Mouse (Mus musculus) thymus, postnatal 0 days (tissue): Measurements from ENCODE around the gene Sgms1. TPM values are rescaled to one million over a fixed set of nuclear protein-coding genes. Genes with fewer than 3 reads are reported as not detected.

Source experiments
- DNase-seq: peaks from one replicate; pipeline ENCODE4 v3.0.0-alpha.2; 2015; ENCODE audit warnings: low spot score
- polyA plus RNA-seq: library from polyadenylated mRNA; unstranded; fragments of >200 nt; fragmentation: Nextera tagmentation; extraction: Ambion mirVana; gene quantifications from 2 replicates; pipeline ENCODE4 v1.2.1, GENCODE M21; 2015

Sgms1 gene
- polyA plus RNA-seq, 1 experiment from 2014 or later, result 5.3 TPM

DNA sequence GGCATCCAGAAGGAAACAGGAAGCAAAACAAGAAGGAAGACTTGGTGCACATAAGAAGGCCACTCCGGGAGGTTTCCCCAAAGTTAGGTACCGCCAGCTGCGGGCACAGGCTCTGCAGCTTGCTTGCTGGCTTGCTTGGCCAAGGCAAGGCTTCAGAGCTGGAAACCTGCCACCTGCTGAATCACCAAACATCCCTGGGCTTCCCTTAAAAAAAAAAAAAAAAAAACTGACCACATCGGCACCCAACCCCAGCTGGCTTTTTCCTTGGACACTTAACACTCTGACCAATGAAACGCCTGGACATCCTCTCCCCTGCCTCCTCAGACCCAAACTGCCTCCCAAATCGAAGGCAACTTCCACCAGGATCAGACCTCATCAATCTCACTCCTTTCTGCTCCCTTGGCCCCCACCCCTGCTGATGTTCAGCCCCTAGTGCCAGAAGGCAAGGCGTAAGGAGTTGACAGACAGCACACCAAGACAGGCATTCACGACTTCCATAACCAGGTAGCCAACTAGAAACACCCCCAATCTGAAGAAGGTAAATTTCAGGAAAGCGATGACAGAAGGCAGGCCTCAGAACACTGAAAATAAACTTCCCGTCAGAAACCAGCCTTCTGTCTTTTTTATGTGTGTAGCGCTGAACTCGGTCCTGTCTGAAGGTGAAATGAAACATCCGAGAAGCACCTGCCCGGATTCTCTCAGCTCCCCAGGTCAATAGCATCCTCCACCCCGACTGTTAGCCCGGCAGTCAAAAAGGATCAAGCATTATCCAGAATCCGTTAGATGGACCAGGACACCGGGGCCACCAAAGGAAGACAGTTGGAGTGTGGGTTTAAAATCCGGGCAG is 2.7 kb downstream of the Sgms1 start:
- DNase-seq, result no peak

DNA sequence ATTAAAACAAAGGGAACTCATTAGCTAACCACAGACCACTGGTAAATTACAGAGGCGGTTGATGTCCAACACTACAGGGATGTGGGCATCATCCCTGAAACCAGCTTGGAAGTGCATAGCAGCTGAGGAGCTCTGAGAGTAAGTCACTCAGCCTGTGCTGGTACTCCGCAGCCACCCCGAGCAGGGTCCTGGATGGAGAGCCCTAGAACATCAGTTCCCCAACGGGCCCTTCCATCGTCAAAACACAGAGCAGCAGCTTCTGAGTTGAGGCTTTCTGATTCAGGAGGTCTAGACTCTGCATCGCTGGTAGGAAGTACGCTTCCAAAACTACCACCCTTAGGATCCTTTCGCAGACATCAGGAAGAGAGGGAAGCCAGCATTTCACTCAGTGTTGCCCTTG is 5.8 kb downstream of the Sgms1 start:
- no peak for DNase-seq

DNA sequence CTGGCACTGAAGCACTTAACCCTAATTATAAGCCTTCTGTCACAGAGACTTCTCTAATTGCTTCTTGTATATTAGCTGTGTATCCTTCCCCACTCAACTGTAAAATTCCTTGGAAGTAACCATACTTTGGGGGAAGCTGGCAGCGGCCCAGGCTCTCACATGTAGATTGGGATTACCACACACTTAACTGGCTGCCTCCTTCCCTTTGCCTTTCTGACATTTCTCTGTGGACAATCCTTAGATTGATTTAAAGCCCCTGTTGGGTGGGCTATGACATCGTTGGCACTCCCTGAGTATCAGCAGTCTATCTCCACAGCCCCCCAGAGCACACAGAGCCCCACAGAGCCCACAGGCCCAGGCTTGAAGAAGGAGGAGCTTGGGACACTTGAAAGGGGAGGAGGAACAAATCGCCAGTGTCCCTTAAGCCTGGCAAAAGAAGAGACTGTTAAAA is 8.0 kb downstream of the Sgms1 start:
- DNase-seq, result no peak

DNA sequence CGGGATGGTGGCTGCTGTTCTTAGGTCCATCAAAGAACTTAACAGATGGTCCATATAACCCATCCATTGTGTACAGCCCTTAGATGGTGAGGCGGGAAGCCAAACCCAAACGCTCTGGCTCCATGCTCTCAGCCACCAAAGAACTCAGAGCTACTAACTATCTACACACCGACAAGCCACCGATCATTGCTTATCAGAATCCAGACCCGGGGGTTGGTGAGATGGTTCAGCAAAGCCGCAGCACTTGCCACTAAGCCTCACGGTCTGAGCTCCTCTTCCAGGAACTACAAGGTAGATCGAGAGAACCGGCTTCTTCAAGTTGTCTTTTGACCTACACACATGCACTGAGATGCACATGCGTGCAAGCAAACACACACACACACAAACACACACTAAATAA is 8.8 kb downstream of the Sgms1 start:
- no peak for DNase-seq

DNA sequence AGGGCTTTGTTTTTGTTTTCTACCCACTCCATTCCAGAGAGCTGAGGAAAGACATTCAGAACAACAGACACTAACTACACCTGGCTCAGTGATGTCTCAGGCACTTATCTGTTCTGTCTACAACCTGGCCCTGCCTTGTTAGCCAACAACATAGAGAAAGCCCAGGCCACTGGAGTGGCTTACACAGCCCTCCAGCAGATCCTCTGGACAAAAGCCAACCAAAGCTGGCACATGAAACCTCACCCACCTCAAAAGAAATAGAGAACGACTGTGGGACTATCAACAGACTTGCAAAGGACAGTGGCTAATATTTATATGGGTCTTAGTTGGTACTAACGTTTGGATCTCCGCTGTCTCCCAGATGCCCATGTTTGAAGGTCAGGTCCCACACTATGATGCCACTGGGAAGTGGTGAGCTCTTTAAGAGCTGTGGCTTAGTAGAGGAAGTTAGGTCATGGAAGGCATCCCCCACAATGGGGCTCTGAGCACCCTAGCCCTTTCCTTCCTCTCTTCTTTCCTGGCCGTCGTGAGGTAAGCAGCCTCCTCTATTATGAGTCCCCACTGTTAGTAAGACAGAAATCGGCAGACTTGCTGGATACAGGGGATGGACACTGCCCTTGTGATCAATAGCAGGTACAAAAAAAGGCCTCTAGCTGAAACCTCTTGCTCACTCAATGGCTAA is 10.1 kb downstream of the Sgms1 start:
- DNase-seq, result peak; percentile 24

DNA sequence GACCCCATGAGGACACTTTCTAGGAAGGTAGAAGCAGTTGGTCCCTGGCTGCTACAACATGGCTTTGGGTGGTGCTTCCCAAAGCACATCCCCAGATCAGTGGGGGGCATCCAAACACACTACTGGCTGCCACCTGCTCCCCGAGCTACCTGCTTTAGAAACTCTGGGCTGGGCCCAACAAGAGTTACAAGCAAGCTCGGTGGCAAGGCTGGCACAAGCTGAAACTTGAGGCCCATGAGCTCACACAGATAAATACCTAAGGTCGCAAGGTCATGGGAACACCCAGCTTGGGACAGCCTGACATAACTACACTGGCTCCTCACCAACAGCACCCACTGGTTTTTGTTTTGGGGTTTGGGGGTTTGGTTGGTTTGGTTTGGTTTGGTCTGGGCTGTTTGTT is 10.9 kb downstream of the Sgms1 start:
- DNase-seq, result no peak

DNA sequence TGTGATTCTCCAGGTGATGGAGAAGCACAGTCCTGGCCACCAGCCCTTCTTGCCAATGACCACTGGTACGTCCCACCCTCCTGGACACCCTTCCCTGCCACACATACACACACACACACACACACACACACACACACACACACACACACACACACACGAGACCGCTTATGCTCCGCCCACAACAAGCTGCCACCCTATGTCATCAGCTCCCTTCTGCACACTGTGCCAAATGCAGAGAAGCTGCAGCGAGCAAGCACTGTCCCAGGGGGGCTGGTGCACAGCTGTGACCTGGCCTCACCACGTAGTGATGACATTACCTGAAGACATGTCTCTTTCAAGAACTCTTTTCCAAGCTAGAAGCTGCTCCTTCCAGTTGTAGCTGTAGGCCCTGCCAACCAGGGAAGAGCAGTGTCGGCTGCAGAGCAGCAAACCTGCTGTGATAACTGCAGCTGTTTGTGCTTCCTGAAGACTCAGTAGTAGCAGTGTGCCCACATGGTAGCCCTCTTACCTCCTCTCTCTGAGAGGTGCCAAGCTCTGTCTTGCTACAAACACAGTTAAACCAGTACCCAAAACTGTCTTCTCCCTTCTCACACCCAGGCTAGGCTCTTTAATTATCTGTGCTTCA is 11.7 kb downstream of the Sgms1 start:
- peak; percentile 54 for DNase-seq

DNA sequence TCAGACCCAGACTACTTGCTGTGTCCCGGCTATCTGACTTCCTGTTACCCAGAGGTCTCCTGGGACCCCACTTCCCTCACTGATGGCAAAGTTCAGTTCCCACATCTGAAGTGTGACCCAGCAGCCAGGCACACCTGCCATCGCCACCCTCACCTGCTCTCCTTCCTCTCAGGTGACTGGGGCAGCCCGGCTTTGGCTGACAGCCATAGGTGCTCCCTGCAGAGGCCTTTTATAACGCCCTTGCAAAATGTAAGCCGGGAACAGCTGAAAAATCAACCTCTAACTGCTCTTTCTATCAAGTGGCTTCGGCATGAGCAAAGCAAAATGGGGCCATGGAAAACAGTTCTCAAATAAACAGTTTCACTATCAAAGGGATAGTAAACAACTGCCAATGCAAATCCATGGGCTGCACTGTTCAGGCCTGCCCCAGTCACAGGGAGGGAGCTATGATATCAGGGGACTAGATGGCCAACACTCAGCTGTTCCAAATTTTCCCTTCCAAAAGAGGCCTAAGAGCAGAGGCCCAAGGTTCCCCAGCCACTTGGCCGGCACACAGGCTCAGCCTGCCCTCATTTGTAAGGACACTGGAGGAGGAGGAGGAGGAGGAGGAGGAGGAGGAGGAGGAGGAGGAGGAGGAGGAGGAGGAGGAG is 12.5 kb downstream of the Sgms1 start:
- peak; percentile 23 for DNase-seq

DNA sequence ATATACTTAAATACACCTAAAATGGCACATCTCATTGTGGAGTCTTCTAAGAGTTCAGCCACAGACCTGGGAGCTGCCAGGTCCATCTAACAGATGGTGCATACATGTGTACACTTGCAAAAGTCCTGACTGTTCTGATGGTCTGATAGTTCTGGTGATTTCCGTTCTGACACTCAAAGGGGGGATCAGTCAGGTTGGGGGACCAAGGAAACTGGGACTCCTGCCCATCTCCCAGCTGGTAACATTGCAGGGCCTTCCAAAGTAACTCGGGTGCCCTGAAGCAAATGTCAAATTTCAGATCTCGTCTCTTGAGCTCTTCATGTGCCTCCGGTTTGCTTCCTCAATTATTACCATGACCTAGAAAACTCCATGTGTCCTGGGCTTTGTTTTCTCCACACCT is 13.5 kb downstream of the Sgms1 start:
- no peak for DNase-seq

DNA sequence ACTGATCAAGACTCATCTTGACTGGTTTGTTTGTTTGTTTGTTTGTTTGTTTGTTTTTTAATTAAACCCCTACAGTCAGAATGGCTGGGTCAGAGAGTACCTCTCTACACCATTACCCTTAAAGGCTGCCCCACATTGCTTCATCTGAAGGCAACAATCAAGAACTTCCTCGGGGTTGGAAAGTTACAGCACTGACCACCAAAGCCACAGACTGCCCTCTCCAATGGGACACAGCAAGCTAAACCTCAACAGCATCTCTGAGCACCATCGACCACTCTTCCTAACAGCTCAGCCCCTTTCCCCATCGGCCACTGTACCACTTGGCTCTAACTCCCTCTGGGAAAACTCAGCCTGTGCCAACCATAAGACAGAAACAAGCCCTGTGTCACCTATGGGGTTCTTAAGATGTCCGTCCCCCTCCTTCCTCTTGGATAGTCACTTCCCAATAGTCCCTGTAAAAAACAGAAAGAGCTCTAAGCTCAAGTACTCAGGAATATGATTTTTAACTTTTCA is 14.0 kb downstream of the Sgms1 start:
- no peak for DNase-seq

DNA sequence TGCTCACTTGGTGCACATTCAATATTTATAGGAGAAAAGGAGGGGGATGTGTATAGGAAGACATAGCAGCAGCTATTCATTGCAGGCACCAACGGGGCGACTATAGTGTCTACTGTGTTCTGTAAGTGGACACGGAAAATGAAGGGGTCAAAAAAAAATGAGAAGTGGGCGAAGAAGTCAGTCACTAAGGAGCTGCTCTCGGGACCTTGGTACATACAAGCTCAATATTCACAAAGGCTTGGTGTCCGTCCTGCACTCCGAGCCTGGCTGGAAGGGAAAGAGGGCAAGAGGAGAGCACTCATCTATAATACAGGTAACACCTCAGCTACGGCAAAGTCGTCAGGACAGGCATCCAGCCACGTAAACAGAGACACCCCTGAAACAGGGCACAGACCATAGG is 14.8 kb downstream of the Sgms1 start:
- no peak for DNase-seq

DNA sequence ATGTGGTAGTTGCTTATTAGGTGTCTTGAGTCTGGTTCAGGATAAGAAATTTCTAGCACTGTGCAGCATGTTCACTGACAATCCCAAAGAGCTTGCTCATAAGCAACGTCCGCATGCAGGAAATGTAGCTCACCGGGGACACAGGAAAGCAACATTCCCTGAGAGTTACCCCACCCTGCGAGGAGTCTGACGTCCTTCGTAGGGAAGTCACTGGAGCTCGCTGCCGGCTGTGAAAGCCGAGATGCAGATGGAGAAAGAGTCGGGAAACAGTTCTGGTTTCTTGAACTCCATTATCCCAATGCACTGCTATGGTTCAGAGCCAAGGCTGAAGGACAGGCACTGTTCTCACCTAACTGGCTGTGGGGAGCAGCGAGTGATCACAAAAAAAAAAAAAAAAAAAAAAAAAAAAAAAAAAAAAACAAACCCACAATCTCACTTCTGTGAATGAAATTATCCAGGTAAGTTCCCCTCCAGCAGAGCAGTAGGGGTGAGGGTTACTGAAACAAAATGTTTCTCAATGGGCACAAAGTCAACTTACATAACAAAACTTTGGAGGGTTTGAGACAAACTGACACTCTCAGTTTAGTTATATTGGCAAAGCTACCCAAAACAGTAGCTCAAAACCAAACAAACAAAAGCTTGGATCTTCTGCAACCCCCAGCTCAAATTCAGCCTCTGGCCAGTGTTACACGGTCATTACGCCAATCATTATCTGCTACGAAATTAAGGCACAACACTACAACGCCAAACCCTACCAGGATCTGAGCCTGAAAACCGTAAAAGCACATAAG is 15.5 kb downstream of the Sgms1 start:
- no peak for DNase-seq

DNA sequence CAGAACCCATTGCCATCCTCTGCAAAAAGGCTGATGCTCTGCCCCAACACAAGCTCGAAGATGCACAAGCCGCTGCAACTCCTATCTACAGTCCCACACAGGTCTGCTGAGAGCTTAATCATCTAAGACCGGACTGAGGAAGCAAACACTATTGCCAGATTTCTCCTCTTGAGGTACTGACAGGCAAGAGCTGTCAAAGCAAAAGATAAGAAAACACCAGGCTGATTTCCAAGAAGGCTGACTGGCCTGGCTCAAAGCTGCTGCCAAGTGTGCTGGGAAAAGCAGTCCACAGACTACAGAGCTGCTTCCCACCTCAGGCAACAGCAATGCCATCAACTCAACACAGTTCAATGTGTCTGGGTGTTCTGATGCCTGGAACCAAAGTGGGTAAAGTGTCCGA is 17.1 kb downstream of the Sgms1 start:
- no peak for DNase-seq

DNA sequence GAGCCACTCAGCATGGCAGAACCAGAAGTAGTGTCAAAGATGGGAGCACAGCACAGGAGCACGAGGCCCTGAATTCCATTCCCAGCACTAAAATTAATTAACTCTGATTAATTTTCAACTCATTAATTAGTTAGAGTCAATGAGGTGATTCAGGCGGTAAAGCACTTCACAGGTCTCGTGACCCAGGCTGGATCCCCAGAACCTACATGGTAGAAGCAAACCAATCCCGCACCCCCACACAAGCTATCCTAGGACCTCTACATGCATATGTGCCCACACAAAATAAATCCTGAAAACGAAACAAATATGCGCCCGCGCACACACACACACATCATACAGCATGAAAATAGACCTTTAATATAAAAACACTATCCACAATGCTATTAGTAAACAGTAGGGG is 22.2 kb downstream of the Sgms1 start:
- no peak for DNase-seq

DNA sequence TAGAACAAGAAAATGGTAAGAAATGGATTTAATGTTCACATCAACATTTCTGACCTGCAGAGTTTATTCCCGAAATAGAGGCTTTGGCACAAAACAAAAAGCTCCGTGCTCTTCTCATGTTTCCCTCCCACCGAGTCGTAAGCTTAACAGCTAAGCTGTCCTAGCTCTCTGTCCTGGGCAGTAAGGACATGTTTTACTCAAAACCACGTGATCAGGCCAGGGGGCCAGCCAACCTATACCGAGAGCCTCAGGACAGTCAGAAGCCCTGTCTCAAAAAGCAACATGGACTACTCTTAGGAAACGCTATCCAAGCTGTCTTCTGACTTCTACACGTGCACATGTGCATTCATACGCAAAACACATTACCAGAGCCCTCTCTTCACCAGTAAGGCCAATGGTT is 23.1 kb downstream of the Sgms1 start:
- DNase-seq, result no peak

DNA sequence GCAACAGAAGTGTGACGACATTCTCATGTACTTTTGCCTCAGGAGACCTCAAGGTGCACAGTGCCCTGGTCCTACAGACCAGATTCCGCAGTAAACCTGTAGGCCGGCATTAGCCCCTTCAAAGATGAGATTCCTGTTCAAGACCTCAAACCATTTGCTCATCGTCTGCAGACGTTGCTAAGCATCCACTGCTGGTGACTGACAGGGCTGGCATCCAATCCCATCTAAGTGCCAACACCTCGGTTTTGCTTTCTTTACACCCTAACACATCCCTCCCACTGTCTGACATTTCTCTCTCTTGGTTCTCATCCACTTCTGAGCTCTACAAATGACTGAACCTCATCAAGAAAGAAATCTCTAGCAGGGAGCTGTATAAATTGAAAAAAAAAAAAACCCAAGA is 24.4 kb downstream of the Sgms1 start:
- DNase-seq, result no peak

DNA sequence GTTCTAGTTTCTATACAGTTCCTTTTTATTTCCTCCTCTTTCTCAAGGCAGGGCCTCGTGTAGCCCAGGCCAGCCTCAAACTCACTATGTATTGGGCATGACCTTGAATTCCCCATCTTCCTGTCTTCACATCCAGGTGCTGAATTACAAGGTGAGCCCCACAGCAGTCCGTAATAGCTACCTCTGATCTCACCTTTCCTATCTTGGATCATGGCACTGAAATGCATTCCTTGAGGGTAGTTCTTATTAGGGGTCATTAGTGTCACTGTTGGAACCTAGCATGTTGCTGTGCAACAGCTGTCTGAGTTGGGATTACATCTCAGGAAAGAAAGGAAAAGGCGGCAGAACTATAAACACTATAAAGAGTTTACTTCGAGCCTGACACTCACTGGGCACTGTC is 25.9 kb downstream of the Sgms1 start:
- no peak for DNase-seq

DNA sequence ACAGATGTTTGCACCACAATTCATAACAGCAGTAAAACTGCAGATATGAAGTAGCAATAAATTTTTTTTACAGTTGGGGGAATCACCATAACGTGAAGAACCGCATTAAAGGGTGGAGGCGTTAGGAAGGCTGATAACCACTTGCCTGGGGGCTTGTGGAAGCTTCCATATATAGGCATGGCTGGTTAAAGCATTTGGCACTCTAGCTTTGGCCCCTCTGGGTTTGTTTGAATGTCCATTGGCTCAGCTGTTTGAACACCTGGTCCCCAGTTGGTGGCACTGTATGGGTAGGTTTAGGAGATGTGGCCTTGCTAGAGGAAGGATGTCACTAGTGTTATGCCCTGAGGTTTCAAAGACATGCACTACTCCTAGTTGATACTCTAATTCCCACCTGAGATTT is 27.0 kb downstream of the Sgms1 start:
- no peak for DNase-seq

DNA sequence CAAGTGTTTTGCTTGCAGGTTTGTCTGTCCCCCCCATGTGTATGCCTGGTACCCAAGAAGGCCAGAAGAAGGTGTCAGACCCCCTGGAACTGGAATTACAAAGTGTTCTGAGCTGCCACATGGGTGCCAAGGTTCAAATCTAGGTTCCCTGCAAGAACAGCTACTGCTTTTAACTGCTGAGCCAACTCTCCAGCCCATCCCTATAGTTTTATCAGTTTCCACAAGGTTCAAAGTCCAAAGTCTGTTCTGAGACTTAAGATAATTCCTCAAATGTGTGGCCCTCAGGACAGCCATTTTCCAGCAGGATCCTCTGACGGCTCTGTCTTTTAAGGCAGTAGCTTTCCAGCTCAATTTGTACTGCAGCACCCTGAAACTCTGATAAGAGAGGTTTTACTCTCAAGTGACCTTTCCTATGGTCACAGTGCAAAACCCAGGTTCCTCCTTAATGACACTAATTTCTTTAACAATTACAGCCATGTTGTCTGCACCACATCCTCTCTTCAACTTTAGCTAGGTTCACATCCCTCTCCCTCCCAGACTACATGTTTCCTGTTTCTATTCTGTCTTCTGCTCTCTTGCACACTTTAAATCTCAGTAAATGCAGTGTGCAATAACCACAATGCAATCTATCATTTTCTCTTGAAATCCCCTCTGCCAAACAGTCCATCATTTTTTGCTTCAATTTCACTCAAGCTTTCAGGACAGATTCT is 28.4 kb downstream of the Sgms1 start:
- DNase-seq, result no peak

DNA sequence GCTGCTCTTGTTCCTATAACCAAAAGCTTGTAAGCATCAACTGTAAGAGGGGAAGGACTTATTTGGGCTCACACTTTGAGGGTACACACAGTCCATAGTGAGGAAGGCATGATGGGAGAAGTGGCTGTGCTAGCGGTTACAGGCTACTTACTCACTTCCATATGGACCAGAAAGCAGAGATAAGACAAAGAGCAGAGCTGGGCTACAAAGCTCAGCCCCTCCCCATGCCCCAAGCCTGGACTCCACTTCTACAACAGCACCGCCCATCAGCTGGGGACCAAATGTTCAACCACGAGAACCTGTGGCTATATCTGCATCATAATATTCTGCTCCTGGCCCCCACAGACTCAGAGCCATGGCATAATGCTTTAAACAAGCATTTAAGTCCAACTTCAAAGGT is 29.0 kb downstream of the Sgms1 start:
- no peak for DNase-seq
